Mouse (Mus musculus) midbrain, embryonic 12.5 days (tissue): Measurements from ENCODE around the gene Snrpb. TPM values are rescaled to one million over a fixed set of nuclear protein-coding genes. Genes with fewer than 3 reads are reported as not detected.

Experiments used
- ATAC-seq: fragments of 200-750 bp; cut with Nextera tagmentation; 2 replicates; pipeline ENCODE4 v1.8.0; 2017; ENCODE audit warnings: low read depth, moderate TSS enrichment, moderate library complexity; ENCODE audit not compliant: low FRiP score
- H3K27ac ChIP-seq: fragments of 300-500 bp; sonication (generic); replicated peaks from 2 replicates; pipeline ENCODE4 v1.5.1; 2016; ENCODE audit warnings: mild to moderate bottlenecking
- H3K27me3 ChIP-seq: fragments of 300-500 bp; sonication (generic); 2 replicates; pipeline ENCODE4 v1.6.1; 2016; ENCODE audit warnings: mild to moderate bottlenecking
- H3K36me3 ChIP-seq: fragments of 300-500 bp; sonication (generic); 2 replicates; pipeline ENCODE4 v1.6.1; 2016
- H3K4me1 ChIP-seq: fragments of 300-500 bp; sonication (generic); 2 replicates; pipeline ENCODE4 v1.6.1; 2016
- H3K4me2 ChIP-seq: fragments of 300-500 bp; sonication (generic); replicated peaks from 2 replicates; pipeline ENCODE4 v1.6.1; 2016; ENCODE audit warnings: mild to moderate bottlenecking, moderate library complexity
- H3K4me3 ChIP-seq: fragments of 300-500 bp; sonication (generic); 2 replicates; pipeline ENCODE4 v1.5.1; 2016; ENCODE audit warnings: mild to moderate bottlenecking
- H3K9ac ChIP-seq: fragments of 300-500 bp; sonication (generic); replicated peaks from 2 replicates; pipeline ENCODE4 v1.6.1; 2016; ENCODE audit warnings: mild to moderate bottlenecking, moderate library complexity
- H3K9me3 ChIP-seq: fragments of 300-500 bp; sonication (generic); 2 replicates; pipeline ENCODE4 v1.6.1; 2016; ENCODE audit warnings: mild to moderate bottlenecking
- WGBS: fragments of 180-500 bp; shearing (Covaris S2); methylation state at CpG from one replicate; pipeline ENCODE4 v1.1.7; 2016; 5-methylcytosine and 5-hydroxymethylcytosine counted together
- polyA plus RNA-seq: library from polyadenylated mRNA; unstranded; fragments of >200 nt; fragmentation: Nextera tagmentation; extraction: Ambion mirVana; gene quantifications from 2 replicates; pipeline ENCODE4 v1.2.1, GENCODE M21; 2016

Snrpb gene
- polyA plus RNA-seq, 1 experiment from 2014 or later = 600 TPM

DNA sequence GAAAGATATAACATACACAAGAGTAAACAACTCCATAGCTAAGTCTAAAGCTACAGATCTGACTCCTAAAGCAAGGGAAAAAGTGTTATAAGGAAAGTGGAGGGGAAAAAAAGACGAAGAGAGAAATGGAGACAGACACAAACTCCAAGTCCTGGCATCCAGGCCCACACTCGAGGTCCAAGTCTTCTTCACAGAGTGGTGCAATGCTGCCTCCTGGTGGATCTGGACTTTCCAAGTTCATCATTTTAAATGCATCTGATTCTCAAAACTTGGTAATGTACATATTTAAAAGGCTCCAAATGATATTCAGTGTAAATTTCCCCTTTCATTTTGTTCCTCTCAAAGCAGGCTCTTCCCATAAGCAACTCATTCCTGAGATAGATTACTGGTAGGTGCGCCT lies 11.3 kb downstream of the Snrpb start:
- WGBS = 61% methylated on average over 3 of the region's 3 CpGs
- Histone ChIP-seq H3K9me3 (no peaks in the 10 kb centered on the region), H3K4me3 (no peak overlapping the region), H3K4me1 (no peaks in the 10 kb centered on the region), H3K27ac (no peak overlapping the region), H3K9ac (no peak overlapping the region), H3K4me2 (no peak overlapping the region), H3K27me3 (no peaks in the 10 kb centered on the region), H3K36me3 (peaks cover 42% of the 10 kb centered on the region)
- no peak for ATAC-seq

GRCm38 (mm10) chr2:130166311-130167214 lies 12.6 kb downstream of the Snrpb start:
- peaks cover 30% of the 10 kb centered on the region for H3K36me3 ChIP-seq
- no peak overlapping the region for H3K4me3 ChIP-seq
- peak; percentile 38 for ATAC-seq
- no peak overlapping the region for H3K9ac ChIP-seq
- no peak overlapping the region for H3K4me2 ChIP-seq
- H3K27ac ChIP-seq = no peak overlapping the region
- H3K27me3 ChIP-seq = no peaks in the 10 kb centered on the region
- no peaks in the 10 kb centered on the region for H3K4me1 ChIP-seq
- no peaks in the 10 kb centered on the region for H3K9me3 ChIP-seq
- WGBS = 65% methylated on average over 9 of the region's 9 CpGs

GRCm38 (mm10) chr2:130162701-130163100 lies 16.5 kb downstream of the Snrpb start:
- Histone ChIP-seq H3K4me1 (peaks cover 4% of the 10 kb centered on the region), H3K9ac (no peak overlapping the region), H3K4me3 (no peak overlapping the region), H3K4me2 (no peak overlapping the region), H3K36me3 (peaks cover 5% of the 10 kb centered on the region; the same call in 1 of the 2 replicates), H3K27me3 (no peaks in the 10 kb centered on the region), H3K9me3 (no peaks in the 10 kb centered on the region), H3K27ac (no peak overlapping the region)
- no peak for ATAC-seq
- 84% methylated on average over 5 of the region's 5 CpGs for WGBS

DNA sequence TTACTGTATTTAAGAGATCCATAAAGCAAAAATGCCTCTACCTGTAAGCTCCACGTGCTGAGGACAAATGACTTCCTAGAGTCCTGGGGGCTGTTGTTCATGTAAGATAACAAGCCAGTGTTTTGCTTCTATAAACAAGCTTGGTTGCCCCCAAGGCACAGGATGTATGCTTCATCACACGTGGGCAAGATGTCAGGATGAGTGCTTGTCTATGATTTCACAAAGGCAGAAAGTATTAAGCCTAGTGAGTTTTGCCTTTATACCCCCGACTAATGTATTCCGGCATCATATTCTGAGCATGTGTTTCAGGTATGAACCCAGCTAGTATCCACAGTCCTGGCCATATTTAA lies 21.1 kb downstream of the Snrpb start:
- 0 out of 2 replicates have a peak overlapping the region, but pooled peaks have one; percentile 12 for H3K27ac ChIP-seq
- ATAC-seq = no peak
- no peak overlapping the region for H3K4me2 ChIP-seq
- H3K4me1 ChIP-seq = peaks cover 7% of the 10 kb centered on the region
- H3K9ac ChIP-seq = no peak overlapping the region
- WGBS = 64% methylated on average over 4 of the region's 4 CpGs
- H3K36me3 ChIP-seq = no peaks in the 10 kb centered on the region
- no peak overlapping the region for H3K4me3 ChIP-seq
- H3K27me3 ChIP-seq = no peaks in the 10 kb centered on the region
- H3K9me3 ChIP-seq = no peaks in the 10 kb centered on the region

- ATAC-seq = no peak
- 59% methylated on average over 14 of the region's 14 CpGs for WGBS
- Histone ChIP-seq H3K9me3 (no peaks in the 10 kb centered on the region), H3K27me3 (no peaks in the 10 kb centered on the region), H3K9ac (no peak overlapping the region), H3K36me3 (no peaks in the 10 kb centered on the region), H3K27ac (0 out of 2 replicates have a peak overlapping the region, but pooled peaks have one; percentile 12), H3K4me2 (no peak overlapping the region), H3K4me3 (no peak overlapping the region), H3K4me1 (peaks cover 7% of the 10 kb centered on the region)
Measured at GRCm38 (mm10) chr2:130157231-130158087, 21.7 kb downstream of the Snrpb start.

GRCm38 (mm10) chr2:130155851-130156250 lies 23.4 kb downstream of the Snrpb start:
- no peaks in the 10 kb centered on the region for H3K27me3 ChIP-seq
- H3K9ac ChIP-seq = no peak overlapping the region
- H3K4me3 ChIP-seq = no peak overlapping the region
- H3K36me3 ChIP-seq = no peaks in the 10 kb centered on the region
- H3K27ac ChIP-seq = no peak overlapping the region
- no peak overlapping the region for H3K4me2 ChIP-seq
- no peaks in the 10 kb centered on the region for H3K9me3 ChIP-seq
- H3K4me1 ChIP-seq = peaks cover 7% of the 10 kb centered on the region
- ATAC-seq = no peak

DNA sequence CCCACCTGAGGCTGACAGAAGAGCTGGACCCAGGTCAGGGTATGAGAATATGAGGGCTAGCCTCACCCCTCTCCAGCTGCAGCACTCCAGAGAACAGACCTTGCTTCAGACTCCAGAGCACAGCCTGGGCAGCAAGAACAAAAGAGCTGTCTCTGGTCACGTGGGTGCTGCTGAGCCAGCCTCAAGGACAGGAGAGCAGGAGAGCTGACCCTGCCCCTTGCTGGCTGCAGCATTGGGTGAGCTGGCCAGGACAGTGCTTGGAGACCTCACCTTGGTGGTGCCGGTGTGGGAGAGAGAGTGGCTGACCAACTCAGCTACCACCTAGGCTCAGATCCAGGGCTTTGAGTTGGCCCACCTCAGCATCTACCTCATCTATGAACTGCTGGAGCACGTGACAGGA lies 24.0 kb downstream of the Snrpb start:
- H3K4me3 ChIP-seq = no peak overlapping the region
- H3K27me3 ChIP-seq = no peaks in the 10 kb centered on the region
- H3K36me3 ChIP-seq = no peaks in the 10 kb centered on the region
- no peak for ATAC-seq
- H3K4me1 ChIP-seq = peaks cover 7% of the 10 kb centered on the region
- WGBS = 83% methylated on average over 3 of the region's 3 CpGs
- H3K27ac ChIP-seq = no peak overlapping the region
- no peak overlapping the region for H3K4me2 ChIP-seq
- H3K9ac ChIP-seq = no peak overlapping the region
- no peaks in the 10 kb centered on the region for H3K9me3 ChIP-seq

GRCm38 (mm10) chr2:130146089-130146668 lies 33.0 kb downstream of the Snrpb start:
- H3K9me3 ChIP-seq = no peaks in the 10 kb centered on the region
- no peak overlapping the region for H3K27ac ChIP-seq
- no peak for ATAC-seq

GRCm38 (mm10) chr2:130144703-130145324 lies 34.4 kb downstream of the Snrpb start:
- no peaks in the 10 kb centered on the region for H3K27me3 ChIP-seq
- H3K4me3 ChIP-seq = no peak overlapping the region
- no peaks in the 10 kb centered on the region for H3K4me1 ChIP-seq
- H3K27ac ChIP-seq = no peak overlapping the region
- H3K36me3 ChIP-seq = no peaks in the 10 kb centered on the region
- WGBS = 84% methylated on average over 22 of the region's 23 CpGs
- no peak overlapping the region for H3K4me2 ChIP-seq
- no peak for ATAC-seq
- no peaks in the 10 kb centered on the region for H3K9me3 ChIP-seq
- H3K9ac ChIP-seq = no peak overlapping the region

More at GRCm38 (mm10) chr2:130146089-130146668, 33.0 kb downstream of the Snrpb start:
- Histone ChIP-seq H3K9ac (no peak overlapping the region), H3K4me2 (no peak overlapping the region), H3K4me1 (no peaks in the 10 kb centered on the region), H3K4me3 (no peak overlapping the region), H3K27me3 (no peaks in the 10 kb centered on the region), H3K36me3 (no peaks in the 10 kb centered on the region)
- WGBS = 77% methylated on average over 5 of the region's 5 CpGs

DNA sequence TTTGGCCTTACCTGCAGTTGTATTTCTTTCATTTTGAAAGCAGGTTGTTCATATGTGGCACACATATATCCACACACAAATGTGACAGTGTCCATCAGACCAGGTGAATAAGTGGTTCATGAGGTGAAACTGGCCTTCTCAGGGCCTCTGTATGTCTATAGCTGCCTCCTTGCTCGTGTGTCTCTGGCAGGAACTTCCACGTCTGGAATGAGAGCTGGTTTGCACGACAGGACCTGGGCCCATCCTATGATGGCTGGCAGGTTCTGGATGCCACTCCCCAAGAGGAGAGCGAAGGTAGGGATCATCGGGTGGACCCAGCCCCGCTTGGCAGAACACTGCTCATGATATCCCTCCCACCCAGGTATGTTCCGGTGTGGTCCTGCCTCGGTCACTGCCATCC lies 36.2 kb downstream of the Snrpb start:
- Histone ChIP-seq H3K4me1 (no peaks in the 10 kb centered on the region), H3K36me3 (no peaks in the 10 kb centered on the region), H3K27me3 (no peaks in the 10 kb centered on the region), H3K9me3 (no peaks in the 10 kb centered on the region), H3K9ac (no peak overlapping the region), H3K4me3 (no peak overlapping the region), H3K4me2 (no peak overlapping the region), H3K27ac (no peak overlapping the region)
- WGBS = 94% methylated on average over 8 of the region's 8 CpGs
- no peak for ATAC-seq

DNA sequence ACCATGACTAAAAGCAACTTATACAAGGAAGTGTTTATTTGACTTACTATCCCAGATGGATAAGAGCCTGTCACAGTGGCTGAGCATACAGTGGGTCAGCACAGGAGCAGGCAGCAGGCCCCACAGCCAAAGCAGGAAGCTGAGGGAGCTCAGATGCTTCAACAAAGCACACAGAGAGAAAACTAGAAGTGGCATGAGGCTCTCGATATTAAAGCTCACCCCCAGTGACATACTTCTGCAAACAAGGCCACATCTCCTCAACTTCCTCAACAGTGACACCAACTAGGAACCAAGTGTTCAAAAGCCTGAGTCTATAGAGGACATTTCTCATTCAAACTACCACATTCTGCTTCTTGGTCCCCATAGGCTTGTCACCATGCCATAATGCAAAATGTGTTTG lies 49.5 kb downstream of the Snrpb start:
- 86% methylated on average over 1 of the region's 1 CpGs for WGBS
- H3K9ac ChIP-seq = no peak overlapping the region
- no peak for ATAC-seq

More for the DNA sequence above, 49.5 kb downstream of the Snrpb start:
- Histone ChIP-seq H3K27me3 (no peaks in the 10 kb centered on the region; the same call in 1 of the 2 replicates), H3K27ac (no peak overlapping the region), H3K4me2 (no peak overlapping the region), H3K4me1 (peaks cover 10% of the 10 kb centered on the region), H3K4me3 (no peak overlapping the region), H3K9me3 (no peaks in the 10 kb centered on the region), H3K36me3 (no peaks in the 10 kb centered on the region)
